Mouse (Mus musculus) heart, postnatal 10 days (tissue): ENCODE data around the gene Tuba1a. TPM values are rescaled to one million over a fixed set of nuclear protein-coding genes. Genes with fewer than 3 reads are reported as not detected.

Experiments
- DNase-seq, 2 experiments: peaks; one replicate each; pipeline ENCODE4 v3.0.0; 2021
- intact Hi-C: fragments of 180-260 bp; cut with DNase I; formaldehyde crosslinking; loops from one replicate; pipeline ENCODE4 v1.15.1; 2025
- total RNA-seq, 2 experiments: library from RNA; stranded (reverse); gene quantifications; 2 replicates each; pipeline ENCODE4 v1.2.3; 2021

Gene Tuba1a
- 100 to 1,000 TPM; 263 to 273 TPM for total RNA-seq

- intact Hi-C loops, result loop anchor here (1.0 to 2.0 kb wide), 3 partner anchors 19 to 40 kb away; partner anchors contain the start of gene Tuba1b
- DNase-seq, result peak; percentile 94 to 95
These were observed at the start of gene Tuba1a, which contains the start of gene Gm49450 for GRCm38 (mm10) chr15:98953401-98954356. Gene Tuba1a, minus strand, starts transcription at chr15:98953703. Gene Gm49450, minus strand, starts transcription at chr15:98953551.

GRCm38 (mm10) chr15:99001451-99001931, 48.0 kb upstream of the Tuba1a start:
- DNase-seq, result peak; percentile 53 to 62
- intact Hi-C loops, result no loop called here

- peak; percentile 76 to 88 for DNase-seq
- intact Hi-C loops, result no loop called here
These were observed 47.2 kb upstream of the Tuba1a start for GRCm38 (mm10) chr15:99000535-99001283.

DNA sequence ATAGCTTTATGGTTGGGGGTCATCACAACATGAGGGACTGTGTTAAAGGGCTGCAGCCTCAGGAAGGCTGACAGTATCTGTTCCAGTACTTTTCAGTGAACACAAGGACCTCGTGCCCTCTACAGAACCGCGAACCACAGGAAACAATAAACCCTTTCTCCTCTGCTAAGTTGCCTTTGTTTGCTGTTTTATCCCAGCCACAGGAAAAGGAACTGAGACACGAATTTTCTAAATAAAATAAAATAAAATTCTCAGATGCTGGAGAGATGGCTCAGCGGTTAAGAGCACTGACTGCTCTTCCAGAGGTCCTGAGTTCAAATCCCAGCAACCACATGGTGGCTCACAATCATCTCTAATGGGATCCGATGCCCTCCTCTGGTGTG, 45.3 kb upstream of the Tuba1a start:
- intact Hi-C loops, result no loop called here

GRCm38 (mm10) chr15:98997938-98998774, 44.7 kb upstream of the Tuba1a start:
- intact Hi-C loops, result loop anchor here (1.0 kb wide), 1 partner anchor 121 kb away; no protein-coding TSS in a partner anchor
- DNase-seq, result peak; percentile 68 to 76

More for the DNA sequence above, 45.3 kb upstream of the Tuba1a start:
- no peak for DNase-seq

DNA sequence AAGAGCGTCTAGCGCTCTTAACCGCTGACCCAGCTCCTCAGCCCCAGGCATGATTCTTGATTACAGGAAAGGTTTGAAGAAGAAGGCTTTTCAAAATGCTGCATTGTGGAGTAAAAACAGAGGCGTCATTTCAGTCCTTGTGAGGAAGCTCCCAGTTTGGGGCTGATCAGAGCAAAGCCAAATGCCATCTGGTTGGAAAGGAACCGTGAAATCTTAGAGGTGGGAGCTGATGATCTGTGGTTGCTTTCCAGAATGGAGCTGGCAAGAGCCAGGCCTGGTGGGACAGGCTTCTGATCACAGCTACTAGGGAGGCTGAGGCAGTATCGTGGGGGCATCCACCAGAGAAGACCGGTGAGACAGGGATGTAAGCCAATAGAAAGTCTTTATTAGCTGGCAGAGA, 43.3 kb upstream of the Tuba1a start:
- DNase-seq, result no peak
- intact Hi-C loops, result loop anchor here (1.0 kb wide), 1 partner anchor 120 kb away; no protein-coding TSS in a partner anchor

DNA sequence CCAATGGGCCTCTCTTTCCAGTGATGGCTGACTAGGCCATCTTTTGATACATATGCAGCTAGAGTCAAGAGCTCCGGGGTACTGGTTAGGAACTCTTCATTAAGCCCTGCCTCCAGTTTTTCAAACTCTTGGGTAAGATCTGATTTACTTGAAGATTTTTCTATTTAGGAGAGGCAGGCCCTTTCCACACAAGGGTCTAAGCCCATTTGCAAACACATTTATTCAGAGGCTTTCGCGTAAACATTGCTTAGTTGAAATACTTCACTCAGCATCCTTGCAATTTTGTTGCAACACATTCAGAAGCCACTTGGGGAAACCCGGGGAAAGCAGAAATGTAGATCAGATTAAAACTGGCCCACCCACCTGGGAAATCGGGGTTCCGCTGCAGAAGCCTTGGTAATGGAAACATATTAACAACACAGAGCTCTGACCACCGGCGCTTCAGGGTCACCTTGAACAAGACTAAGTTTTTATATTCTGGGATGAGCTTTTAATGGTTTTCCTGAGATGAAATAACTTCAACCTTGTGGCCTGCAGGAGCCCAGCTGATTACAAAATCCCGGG, 41.5 kb upstream of the Tuba1a start:
- intact Hi-C loops, result loop anchor here (1.0 kb wide), 2 partner anchors 66 to 103 kb away; no protein-coding TSS in a partner anchor
- no peak for DNase-seq

DNA sequence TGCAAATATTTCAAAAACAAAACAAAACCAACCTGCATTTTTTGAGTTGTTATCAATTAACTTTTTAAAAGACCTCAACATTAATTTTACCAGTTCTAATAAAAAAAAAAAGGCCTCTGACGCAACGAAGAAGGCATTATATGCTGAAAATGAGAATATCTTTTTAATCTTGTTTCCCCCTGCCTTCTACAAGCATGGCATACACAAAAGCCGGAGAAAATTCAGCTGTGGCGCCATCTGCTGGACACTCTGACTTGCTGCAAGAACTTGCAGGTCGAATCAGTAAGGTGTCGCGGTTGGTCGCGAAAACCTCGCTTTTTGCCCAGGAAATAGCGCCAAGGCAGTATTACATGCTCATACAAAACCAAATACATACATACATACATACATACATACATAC, 40.4 kb upstream of the Tuba1a start:
- intact Hi-C loops, result loop anchor here (1.0 kb wide), 4 partner anchors 41 to 102 kb away; partner anchors contain the start of genes Gm49450, Tuba1a and Tuba1b
- DNase-seq, result peak; percentile 90 to 94

- intact Hi-C loops, result loop anchor here (1.0 kb wide), 2 partner anchors 40 to 59 kb away; partner anchors contain the start of genes Gm49450, Tuba1a and Tuba1b
- DNase-seq, result peak; percentile 98
These were observed 39.7 kb upstream of the Tuba1a start for GRCm38 (mm10) chr15:98993093-98993793.

DNA sequence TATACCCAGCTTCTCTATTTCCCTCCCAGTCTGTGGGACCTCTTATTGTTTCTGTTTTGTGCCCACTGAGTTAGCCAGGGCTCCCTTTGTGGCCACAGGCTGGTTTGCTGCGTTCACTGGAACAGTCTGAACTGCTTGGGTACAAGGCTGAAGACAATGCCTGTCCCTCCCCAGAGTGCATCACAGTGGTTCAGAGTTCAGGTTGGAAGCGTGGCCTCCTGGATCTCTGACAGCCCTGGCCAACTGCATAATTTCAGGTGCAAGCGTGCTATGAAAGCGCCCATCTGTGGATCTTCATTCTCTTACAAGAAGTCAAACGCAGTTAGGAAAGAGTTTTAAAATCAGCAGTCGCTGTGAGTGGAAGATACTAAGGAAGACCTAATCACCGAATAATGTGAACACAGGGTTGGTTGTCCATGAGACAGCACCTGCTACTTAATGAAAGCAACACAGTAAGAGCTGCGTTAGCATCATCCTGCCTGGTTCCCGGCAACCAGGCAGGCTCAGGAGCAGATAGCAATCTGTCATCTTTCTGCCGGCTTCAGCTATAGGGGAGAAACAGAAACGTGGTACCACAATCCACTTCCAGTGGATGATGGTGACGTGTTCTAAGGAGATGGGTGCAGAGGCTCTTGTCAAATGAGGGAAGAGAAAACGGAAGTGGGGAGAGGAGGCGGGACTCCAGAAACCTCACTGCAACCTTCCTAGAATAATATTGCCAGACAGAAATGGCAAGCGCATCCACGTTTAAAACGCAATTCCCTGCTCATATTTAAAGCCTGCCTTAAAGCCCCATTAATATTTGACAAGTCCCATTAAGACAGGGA, 38.8 kb upstream of the Tuba1a start:
- intact Hi-C loops, result no loop called here

DNA sequence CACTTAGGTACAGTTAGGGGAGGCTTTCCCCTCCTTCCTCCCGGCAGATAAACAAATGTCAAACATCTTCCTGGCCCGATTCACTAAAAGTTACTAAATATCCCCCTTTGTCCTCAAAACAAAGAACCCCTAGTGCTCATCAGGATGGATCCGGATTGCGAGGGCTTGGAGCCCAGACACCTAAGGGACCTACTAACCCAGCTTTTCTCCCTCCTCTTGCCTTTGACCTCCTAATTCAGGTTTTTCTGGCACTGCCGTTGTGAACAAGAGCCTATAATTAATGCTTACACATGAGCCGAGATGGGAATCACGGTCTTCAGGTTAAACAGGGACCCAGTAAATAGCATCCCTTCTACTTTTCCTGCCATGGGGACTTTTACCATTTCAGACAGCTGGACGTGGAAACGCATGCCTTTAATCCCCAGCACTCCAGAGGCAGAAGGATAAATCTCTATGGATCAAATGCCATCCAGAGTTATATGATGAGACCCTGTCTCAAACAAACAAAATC, 38.1 kb upstream of the Tuba1a start:
- intact Hi-C loops, result no loop called here
- no peak for DNase-seq

More for the DNA sequence above, 38.8 kb upstream of the Tuba1a start:
- DNase-seq, result peak; percentile 69 to 76

GRCm38 (mm10) chr15:98990669-98991539, 37.4 kb upstream of the Tuba1a start:
- DNase-seq, result no peak
- intact Hi-C loops, result no loop called here

GRCm38 (mm10) chr15:98989701-98990430, 36.4 kb upstream of the Tuba1a start:
- intact Hi-C loops, result no loop called here
- DNase-seq, result no peak

- intact Hi-C loops, result no loop called here
- DNase-seq, result no peak
These were observed 35.3 kb upstream of the Tuba1a start for GRCm38 (mm10) chr15:98988787-98989186.

GRCm38 (mm10) chr15:98987661-98988181, 34.2 kb upstream of the Tuba1a start:
- intact Hi-C loops, result no loop called here
- peak in 1 of 2 experiments; percentile 44 for DNase-seq
